ENCODE assay signal across 10 mouse cellular contexts in the genomic region with DNA sequence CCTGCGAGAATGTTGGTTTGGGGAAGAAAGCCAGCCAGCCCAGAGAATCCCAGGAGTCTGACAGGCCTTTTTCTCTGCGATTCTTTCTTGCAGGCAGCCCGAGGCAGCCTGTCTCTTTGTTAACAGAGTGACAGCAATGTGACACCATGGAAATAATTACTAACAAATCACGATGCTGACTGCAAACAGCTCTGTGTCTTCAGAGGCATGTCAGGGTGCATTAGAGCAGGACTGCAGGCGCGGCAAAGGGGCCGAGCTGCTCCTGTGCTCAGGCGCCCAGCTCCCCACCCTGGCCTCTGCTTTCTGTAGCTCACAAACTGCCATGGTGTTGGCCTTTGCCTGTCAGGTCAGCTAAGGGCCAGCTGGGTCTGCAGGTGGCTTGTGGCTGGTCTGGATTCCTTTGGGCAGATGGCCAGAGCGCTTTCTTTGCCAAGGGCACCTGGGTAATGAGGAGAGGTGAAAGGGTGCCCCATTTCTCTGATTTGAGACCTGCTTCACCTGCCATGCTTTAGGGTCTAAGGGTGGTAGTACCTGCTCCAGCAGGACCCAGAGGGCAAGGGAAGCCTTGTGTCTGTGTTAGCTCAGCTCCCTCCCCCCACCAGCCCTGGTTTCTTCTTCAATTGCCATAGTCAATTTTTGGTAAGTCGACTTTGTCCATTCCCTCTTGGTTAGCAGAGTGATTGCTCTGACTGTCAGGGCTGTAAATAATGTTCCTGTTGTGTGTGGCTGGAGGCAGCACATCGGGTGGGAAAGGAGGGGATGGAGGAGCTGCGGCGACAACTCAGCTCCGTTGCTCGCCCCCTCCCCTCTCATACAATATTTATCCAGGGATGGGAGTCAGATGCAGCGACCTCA. TPM values are rescaled to one million over a fixed set of nuclear protein-coding genes. Genes with fewer than 3 reads are reported as not detected.
DNase-seq lines count a peak whose midpoint lies in the region; ATAC-seq and TF ChIP-seq lines count a peak whose summit lies in the region.
"Had no signal": no experiment of that assay in that cellular context is flagged by ENCODE, and none has a peak within 500 bp of the region (broad histone marks: within the 10 kb centered on the region; RNA-seq: fewer than 3 reads in every experiment).

No protein-coding gene starts in this region.

- no peaks in the 10 kb centered on the region for H3K9me3 ChIP-seq in neural tube, embryonic 14.5 days (ENCODE audit: control insufficient read depth, low read length)
- H3K9me3 ChIP-seq: megakaryocyte, embryonic 14.5 days had no signal

- H3K4me3 ChIP-seq in layer of hippocampus, adult 2 months, result no peak overlapping the region
- no peak overlapping the region for H3K4me3 ChIP-seq in neural tube, embryonic 14.5 days (ENCODE audit: low read depth, low read length)
- H3K4me3 ChIP-seq: megakaryocyte, embryonic 14.5 days had no signal

- no peak for DNase-seq in layer of hippocampus, adult 2 months (ENCODE audit: low spot score in 2 of 2)
- DNase-seq in layer of hippocampus, postnatal 25 days (ENCODE audit: extremely low spot score in 1 of 2, low spot score in 1 of 2), result no peak
- peak; percentile 52 for DNase-seq in embryo, embryonic 11 days
- peak; percentile 26 for DNase-seq in kidney, postnatal 10 days
- no peak for DNase-seq in adrenal gland, postnatal 10 days
- DNase-seq in adipocyte (ENCODE audit: low spot score), result no peak
- no peak for DNase-seq in right cerebral cortex, postnatal 14 days
- DNase-seq: adrenal gland, postnatal 36 days had no signal

- H3K27ac ChIP-seq in layer of hippocampus, adult 2 months, result peak overlapping the region; percentile 14; the same call in 1 of the 2 replicates
- peak overlapping the region; percentile 69 for H3K27ac ChIP-seq in neural tube, embryonic 14.5 days (ENCODE audit: low read depth, low read length)

- H3K27me3 ChIP-seq in neural tube, embryonic 14.5 days (ENCODE audit: control insufficient read depth, insufficient read depth, low read length), result no peaks in the 10 kb centered on the region
- H3K27me3 ChIP-seq: megakaryocyte, embryonic 14.5 days had no signal

- no peak for TF ChIP-seq CTCF in layer of hippocampus, adult 2 months (conservative IDR thresholded peaks at IDR 0.05)

- H3K36me3 ChIP-seq in neural tube, embryonic 14.5 days (ENCODE audit: control insufficient read depth, insufficient read depth, low read length), result no peaks in the 10 kb centered on the region; the same call in 1 of the 2 replicates

- ATAC-seq in neural tube, embryonic 14.5 days (ENCODE audit: low read depth), result 0 out of 2 replicates have a peak, but pooled peaks have one; percentile 28

- H3K4me1 ChIP-seq in neural tube, embryonic 14.5 days (ENCODE audit: control insufficient read depth, insufficient read depth, low read length), result peaks cover 24% of the 10 kb centered on the region

- WGBS in neural tube, embryonic 14.5 days, result 10% methylated on average over 16 of the region's 16 CpGs

- H3K4me2 ChIP-seq in neural tube, embryonic 14.5 days (ENCODE audit: low read depth, low read length), result no peak overlapping the region

- H3K9ac ChIP-seq in neural tube, embryonic 14.5 days (replicated peaks; ENCODE audit: low read depth, low read length), result peak overlapping the region; percentile 35; the same call in 1 of the 2 replicates

RNA-seq across cellular contexts. Expression of a gene that starts 55.2 kb away (rescaled TPM):
- total RNA-seq in layer of hippocampus, adult 2 months (2021), result 100 to 1,000 TPM; 194 to 211 TPM
- total RNA-seq in layer of hippocampus, postnatal 25 days (2021), result 100 to 1,000 TPM; 199 to 226 TPM
- polyA plus RNA-seq in neural tube, embryonic 14.5 days (2014; fragmentation: Nextera tagmentation; extraction: Ambion mirVana), result 210 and 291 TPM in 2 replicates
- 10 to 100 TPM; 74.8 to 96.0 TPM for total RNA-seq in adrenal gland, postnatal 10 days (2021)

Comparison
In these comparisons a context has a peak if more than half of its experiments do, and no peak if none do; other contexts are left out.
1. DNase-seq: peak in embryo, embryonic 11 days (single experiment) and kidney, postnatal 10 days (single experiment); none in layer of hippocampus, adult 2 months (0 of 2), layer of hippocampus, postnatal 25 days (0 of 2), adrenal gland, postnatal 10 days (single experiment), adipocyte (single experiment) and right cerebral cortex, postnatal 14 days (single experiment).